Mouse (Mus musculus) spleen, adult 12 weeks (tissue): Measurements from ENCODE around the gene Adra2b.

Source experiments
- DNase-seq: peaks from one replicate; pipeline ENCODE4 v3.0.0; 2022; ENCODE audit warnings: low spot score

Adra2b gene

DNA sequence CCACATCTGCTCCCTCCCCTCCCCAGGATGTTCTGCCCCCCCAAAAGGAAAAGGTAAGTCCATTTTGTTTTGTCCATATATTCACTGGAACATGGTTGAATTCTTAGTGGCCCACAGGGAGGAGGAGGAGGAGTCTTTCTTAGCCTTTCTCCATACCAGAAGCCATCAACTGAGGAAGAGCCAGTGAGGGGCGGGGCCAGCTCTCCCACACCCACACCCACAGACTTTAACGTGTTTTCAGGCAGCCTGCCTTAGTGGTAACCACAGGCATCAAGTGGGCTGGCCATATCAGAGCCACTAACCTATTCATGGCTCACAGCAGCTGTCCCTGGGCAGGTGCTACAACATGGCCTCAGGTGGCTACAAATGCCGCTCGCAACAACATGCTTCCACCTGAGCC, 24.2 kb upstream of the Adra2b start:
- no peak for DNase-seq

DNA sequence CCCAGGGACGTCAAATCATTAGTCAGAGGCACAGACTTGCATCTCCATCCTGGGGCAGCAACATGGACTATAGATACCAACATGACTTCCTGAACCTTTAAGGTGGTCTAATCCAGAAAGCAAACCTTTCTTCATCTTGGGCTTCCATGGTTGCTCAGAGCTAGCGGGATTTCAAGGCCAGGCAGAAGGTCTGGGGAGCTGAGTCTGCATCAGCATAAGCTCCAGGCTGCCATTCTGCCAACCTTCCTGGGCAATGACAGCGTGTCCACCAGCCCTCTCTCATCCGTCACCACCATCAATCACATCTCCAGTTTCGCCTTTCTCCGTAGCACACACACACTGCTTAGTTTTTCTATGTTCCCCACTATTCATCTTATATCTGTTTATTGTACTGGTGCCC, 23.7 kb upstream of the Adra2b start:
- no peak for DNase-seq

DNA sequence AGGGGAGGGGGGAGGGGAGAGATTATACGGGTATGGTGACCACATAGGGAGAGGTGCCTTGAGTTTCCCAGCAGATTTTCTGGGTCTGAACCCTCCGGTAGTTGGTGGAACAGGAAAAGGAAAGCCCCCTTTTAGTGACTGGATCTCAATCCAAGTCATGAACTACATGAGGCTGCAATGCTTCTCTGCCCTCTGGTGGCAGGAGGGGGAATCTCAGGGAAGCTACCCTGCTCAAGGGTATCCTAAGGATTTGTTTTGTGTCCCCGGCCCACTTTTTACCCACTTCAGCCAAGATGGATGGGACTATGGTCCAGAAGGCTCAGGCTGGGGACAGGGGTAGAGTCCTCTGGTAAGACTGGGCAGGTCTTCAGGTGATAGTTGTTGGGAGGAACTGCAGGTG, 21.8 kb upstream of the Adra2b start:
- no peak for DNase-seq

DNA sequence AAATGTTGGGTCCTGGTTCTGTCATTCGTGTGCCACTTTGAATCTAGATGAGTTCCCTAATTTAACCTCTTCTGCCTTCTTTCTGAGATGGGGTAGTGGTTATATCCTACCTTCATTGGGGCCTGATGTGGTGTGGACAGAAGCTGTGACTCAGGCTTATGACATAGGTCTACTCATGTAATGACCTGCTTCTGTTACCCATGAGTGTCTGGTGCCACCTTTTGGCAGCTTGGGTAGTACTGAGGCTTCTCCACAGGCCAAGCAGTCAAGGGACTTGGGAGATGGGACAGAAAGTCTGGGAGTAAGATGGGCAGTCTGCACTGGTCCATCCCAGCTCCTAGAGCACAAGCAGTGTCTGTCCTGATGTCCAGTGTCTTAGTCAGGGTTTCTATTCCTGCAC, 16.7 kb upstream of the Adra2b start:
- no peak for DNase-seq

DNA sequence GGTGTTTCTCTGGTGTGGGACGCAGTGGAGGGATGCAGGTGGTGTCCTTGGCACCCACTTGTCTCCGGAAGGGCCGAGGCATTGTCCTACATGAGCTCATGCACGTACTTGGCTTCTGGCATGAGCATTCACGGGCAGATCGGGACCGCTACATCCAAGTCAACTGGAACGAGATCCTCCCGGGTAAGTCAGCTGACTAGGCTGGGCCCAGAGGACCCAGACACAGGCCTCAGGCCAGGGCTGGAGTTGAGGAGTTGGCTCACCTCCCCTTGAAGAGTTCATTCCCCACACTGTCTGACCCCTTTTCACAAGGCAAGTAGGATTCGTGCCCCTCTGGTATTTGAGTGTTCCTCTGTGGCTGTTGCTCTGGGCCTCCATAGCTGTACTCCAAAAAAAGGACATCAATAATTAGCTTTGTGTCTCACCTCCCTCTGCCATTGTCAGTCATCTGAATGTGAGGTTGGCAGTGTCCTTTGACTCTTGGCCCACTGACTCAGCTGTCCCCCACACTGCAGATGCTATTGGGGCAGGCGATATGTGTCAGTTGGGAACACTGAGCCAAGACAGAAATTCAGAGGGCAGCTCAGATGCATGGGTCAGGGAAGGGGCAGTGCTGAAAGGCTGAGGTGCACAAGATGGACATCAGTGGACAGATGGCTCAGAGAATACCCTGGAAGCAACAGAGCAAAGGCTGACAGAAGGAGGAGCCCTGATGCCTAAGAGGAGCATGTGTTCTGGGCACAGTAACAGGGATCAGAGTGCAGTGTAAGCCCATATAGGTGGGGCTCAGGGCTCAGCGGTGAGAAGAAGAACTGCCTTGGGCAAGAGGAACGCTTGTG, 15.6 kb upstream of the Adra2b start:
- DNase-seq, result no peak

DNA sequence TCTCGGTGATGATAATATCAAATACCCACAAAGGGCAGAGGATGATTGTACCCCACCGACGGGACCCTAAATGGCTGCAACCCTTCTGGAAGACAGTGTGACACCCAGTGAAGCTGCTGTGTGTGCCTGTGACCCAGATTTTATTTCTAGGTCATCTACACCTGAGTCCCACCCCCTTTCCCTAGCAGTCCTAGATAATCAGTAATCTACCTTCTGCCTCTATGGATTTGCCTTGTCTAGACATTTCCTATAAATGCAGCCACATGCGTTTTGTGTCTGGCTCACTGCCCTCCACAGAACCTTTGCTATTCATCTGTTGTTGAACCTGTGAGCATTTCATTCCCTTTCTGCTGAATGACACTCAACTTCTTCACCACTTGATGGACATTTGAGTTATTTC, 9.1 kb upstream of the Adra2b start:
- DNase-seq, result no peak

DNA sequence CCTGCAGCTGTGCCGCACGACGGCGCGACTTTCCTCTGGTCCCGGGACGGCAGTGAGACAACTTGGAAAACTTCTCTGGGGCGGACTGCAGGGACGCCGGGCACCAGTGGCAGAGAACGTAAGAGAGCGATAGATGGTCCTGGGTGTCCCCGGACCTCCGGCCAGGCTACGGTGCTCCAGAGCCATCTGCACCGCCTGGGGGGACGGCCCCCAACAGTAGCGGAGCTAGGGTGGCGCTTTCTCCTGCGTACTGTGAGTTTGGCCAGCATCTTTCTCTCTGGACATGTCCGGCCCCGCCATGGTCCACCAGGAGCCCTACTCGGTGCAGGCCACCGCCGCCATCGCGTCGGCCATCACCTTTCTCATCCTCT, 259 bp downstream of the Adra2b start:
- no peak for DNase-seq

DNA sequence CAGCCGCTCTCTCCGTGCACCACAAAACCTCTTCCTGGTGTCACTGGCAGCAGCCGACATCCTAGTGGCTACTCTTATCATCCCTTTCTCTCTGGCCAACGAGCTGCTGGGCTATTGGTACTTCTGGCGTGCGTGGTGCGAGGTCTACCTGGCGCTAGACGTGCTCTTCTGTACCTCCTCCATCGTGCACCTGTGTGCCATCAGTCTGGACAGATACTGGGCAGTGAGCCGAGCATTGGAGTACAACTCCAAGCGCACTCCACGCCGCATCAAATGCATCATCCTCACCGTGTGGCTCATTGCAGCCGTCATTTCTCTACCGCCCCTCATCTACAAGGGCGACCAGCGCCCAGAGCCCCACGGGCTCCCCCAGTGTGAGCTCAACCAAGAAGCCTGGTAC, 688 bp downstream of the Adra2b start:
- DNase-seq, result no peak

DNA sequence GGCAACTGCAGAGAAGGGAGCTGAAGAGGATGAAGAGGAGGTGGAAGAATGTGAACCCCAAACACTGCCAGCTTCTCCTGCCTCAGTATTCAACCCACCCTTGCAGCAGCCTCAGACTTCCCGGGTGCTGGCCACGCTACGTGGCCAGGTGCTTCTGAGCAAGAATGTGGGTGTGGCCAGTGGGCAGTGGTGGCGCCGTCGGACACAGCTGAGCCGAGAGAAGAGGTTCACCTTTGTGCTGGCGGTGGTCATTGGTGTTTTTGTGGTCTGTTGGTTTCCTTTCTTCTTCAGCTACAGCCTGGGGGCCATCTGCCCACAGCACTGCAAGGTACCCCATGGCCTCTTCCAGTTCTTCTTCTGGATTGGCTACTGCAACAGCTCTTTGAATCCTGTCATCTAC, 1.4 kb downstream of the Adra2b start:
- DNase-seq, result no peak

DNA sequence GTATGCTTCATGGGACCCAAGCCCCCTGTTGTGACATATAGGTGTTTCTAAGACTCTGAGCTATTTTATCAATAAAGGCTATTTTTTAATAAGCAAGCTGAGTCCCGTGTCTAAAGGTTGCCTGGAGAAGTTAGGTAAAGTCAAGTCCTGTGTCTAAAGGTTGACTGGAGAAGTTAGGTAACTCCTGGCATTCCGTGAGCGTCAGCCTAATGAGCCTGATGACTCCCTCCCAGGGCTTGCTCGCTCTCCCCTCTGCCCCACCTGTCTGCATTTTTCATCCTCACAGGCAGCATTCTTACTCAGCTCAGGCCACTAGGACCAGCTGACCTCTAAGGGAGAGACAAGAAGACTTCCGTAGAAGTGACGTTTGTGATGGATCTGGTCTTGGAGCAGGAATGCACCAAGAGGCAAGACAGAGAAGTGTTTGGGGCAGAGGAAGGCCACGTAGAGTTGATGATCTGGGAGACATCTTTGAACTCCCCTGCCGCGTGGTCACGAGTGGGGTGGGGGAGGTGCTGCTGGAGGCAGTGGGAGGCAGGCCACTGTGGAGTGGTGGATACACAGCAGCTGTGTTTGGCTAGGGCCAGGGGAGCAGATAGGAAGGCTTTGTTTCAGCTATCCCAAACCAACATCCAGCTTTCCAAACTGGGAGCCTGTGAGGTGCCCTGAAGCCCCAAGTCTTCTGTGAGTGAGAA, 4.3 kb downstream of the Adra2b start:
- no peak for DNase-seq

DNA sequence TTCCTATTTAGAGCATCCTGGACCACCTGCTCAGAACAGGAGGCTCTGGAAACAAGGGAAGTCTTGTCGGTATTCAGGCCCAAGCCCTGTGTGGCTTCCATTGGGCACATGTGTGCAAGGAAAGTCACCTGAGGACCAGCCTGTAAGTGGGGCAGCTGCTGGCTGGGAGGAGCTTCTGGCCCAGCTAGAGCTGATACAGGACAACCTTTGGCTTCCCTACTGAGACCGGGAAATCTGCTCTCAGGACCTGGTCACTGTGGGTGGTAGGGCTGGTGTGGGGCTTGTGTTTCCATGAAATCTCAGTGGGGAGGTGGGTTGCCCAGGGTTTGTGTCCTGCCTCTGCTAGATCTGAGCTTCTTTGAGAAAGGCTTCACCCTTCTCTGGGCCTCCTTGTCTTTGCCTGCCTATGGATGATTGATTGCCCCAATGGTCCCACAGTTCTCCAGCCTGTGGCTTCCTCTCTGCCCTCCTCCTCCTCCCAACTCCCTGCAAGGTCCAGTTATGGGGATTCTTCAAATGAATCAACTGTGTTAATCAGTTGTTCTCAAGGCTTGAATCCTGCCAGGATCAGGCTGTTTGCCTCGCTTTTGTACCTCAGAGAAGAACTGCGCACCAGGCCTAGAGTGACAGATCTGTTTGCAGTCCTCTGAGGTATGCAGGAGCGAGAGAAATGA, 6.8 kb downstream of the Adra2b start:
- no peak for DNase-seq

DNA sequence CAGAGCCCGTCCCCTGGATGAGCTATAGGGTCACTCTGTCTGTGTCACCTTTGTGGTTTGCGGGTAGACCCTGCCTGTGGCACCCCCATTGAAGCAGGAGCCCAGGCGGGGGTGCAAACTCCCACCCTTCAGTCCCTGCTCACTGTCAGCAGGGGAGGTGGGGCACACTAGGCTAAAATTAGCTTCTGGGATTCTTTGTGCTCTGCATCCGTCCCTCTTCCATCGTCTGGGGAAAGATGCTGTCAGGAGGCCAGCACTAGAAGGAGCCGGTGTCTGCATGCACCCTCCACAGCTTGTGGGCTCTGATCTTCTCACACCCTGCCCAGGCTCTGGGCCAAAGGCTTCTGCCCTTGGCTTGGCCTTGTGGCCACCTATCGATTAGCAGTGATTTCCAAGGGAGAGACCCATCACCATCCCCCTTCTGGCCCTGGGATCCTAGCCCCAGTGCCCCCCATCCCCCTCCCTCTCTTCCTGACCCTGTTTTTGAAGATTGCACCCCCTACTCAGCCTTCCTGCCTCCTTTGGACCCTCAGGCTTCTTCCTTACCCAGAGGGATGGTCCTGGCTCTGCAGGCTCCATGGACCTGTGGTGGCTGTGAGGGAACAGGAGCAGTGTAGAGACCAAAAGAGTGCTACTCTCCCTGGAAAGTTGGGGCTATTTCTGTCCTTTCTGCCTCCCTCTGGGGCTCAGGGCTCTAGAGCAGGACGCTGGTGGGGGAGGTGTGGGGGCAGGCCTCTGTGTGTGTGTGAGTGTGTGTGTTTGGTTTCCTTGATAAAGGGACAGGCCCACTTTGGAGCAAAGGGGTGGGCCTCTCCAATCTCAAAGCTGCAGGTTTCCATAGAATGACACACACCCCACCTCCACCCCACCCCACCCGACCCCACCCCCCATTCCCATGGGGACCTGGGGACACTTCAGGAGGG, 7.8 kb downstream of the Adra2b start:
- DNase-seq, result no peak

DNA sequence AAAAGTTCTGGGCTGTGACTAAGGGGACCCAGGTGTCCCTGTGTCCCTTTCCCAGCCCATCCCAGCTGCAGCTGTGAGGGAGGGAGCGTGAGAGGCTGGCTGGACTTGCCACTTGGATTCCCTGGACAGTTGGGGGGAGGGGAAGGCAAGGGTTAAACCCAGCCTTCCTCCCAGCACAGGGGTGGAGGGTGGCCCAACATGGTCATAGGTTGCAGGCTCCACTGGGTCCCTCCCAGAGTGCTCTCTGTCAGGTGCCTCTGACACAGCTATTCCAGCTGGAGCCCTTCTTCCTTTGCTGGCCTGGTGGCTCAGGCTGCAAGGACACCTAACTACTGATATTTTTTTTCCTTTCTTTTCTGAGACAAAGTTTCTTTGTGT, 8.5 kb downstream of the Adra2b start:
- DNase-seq, result no peak

DNA sequence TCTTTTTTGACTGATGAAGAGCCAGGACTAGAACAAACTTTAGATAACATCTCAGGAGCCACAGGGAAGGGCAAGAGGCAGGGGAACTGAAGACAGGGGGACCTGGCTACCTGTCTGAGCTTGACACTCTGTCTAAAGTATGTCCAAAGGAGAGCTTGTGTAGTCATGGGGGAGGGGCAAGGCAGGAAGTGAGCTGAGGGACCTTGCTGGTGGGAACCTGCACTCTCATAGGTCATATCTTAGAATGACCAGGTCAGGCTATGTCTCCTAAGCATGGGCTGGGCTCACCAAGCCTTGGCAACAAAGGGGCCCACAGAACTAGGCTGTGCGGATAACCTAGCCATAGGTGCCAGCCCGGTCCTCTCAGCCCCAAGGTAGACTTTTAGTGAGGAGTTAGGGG, 9.1 kb downstream of the Adra2b start:
- no peak for DNase-seq

DNA sequence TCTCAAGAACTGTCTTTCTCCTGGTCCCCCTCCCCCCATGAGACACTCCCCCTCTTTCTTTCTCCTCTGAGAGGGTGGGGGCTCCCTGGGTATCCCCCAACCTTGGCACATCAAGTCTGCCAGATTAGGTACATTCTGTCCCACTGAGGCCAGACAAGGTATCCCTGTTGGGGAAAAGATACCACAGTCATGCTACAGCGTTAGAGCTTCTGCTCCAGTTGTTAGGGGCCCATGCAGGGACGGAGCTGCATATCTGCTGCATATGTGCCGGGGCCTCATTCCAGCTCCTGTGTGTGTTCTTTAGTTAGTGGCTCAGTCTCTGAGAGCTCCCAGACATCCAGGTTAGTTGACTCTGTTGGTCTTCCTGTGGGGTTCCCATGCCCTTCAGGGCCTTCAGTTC, 11.1 kb downstream of the Adra2b start:
- DNase-seq, result no peak

DNA sequence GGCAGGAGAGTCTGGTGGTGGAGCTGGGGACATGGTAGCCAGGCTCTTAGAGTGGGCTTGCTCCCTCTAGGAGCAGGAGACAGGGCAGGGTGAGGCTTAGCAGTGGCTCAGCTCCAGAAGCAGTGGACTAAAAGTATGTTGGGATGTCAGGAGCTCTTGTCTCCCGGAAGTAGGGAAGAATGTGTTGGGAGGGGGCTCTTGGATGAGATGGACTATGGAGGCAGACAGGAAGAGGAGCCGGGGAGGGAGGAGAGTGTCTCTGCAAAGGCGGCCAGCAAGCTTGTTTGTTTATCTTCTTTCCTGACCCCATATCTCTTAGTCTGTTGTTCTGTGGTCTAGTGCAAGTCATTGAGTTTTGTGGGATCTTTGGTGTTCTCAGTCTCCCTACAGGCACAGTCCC, 12.1 kb downstream of the Adra2b start:
- DNase-seq, result no peak

DNA sequence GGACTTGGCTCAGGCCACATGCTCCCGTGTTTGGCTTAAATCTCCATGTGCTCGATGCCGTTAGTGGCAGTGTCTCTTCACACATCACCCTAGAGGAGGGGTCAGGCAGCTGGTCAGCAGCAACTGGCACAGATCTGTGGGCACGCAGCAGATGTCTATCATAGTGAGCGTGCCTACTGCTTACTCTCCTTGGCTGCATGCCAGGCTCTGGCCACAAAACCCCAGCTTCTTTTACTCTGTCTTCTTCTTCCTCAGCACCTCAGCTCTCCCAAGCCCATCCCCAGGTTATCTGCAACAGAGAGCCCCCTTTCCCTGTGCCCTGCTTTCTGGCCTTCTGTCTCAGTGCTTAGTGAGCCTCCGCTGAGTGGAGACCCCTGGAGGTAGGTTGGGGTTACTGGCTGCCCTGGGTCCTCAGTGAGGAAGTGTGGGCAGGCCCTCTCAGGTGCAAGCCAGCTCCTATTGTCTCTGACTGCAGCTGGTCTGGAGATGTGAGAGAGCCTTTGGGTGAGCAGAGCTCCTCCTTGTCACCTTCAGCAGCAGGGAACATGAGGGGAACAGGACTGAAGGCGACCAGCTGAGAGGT, 12.8 kb downstream of the Adra2b start:
- DNase-seq, result no peak

DNA sequence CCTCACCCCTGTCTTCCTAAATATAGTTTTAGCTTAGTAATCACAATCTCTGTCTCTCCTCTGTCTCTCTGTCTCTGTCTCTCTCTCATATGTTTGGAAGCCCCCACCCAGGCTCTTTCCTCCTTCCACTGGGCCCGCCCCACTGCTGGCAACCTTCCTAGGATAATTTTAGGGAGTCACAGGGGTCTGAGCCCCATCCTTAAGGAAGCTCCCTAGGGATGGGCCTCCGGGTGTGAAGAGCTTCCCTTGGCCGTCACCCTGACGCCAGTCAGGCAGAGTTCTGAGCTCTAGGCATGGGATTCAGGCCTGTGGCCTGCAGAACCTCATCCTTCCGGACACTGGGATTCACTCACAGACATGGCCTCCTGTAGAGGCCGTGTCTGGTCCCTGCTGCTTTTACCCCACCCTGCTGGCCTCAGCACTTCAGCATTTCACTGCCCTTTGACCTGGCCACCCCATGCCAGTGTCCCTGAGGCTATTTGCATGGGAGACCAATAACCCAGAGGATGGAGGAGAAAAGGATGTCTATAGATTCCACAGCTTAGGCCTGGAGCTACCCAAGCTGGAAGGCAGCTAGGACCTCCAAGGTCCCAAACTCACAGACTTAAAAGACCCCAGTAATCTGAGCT, 13.5 kb downstream of the Adra2b start:
- no peak for DNase-seq

DNA sequence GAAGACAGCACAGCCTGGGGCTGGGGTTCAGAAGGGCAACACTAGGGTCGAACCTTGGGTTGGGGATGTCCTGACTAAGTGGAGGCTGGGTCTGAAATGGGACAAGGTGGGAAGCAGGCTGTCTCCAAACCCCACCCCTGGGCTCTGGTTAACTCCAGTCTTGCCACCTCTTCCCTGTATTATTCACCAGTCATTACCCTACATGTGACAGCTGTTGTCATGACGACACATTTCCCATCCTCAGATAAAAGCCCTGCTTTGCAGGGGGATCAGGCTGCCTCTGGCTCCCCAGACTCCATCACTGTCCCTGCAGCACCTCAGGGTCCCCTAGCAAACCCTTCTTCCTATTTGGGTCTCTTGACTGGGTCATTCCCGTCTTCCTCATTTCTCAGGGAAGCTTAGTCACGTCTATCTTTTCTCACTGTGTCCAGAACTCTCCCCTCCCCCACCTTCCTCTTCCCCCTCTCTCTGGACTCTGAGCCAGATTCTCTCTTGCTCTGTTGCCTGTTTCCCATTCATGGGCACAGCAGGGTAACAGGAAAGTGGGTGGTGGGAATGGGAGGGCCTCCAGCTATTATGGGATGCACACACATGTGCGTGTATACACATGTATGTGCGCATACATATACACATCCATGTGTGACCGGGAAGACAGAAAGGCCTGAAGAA, 15.1 kb downstream of the Adra2b start:
- no peak for DNase-seq

DNA sequence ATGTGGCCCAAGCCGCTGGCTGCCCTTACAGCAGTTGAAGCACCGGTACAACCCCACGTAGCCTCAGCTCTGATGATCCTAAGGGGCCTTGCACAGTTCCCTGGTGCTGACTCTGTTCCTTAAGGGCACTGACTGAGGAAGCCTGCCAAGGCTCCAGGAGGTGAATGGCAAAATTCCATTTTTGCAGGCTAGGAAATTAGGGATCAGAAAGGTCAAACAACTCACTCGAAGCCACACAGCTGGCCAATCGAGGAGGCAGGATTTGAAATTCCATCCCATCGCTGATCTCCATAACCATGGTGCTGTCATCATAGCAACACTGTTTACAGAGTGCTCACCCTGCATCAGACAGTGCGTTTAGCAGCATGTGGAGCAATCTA, 15.6 kb downstream of the Adra2b start:
- no peak for DNase-seq

DNA sequence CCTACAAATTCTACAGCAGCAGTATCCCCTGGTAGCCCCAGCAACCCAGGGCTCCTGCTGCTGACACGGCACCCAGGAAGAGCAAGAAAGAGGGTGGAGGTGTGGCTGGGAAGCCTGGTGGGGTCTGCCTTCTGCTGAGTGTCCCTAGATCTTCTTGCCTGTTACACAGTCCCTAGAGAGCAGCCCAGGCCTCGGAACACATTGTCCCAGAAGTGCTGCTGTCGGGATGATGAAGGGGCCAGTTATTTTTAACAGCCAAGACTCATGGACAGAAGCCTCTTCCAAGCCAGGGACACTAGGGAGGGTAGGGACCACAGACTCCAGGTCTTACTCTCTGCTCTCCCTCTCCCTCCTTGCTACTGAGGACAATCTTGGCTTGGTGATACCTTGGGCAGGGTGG, 16.2 kb downstream of the Adra2b start:
- no peak for DNase-seq
